Mouse (Mus musculus) cortical plate, adult 2 months (tissue): Measurements from ENCODE around the gene Cdh4. TPM values are rescaled to one million over a fixed set of nuclear protein-coding genes. Genes with fewer than 3 reads are reported as not detected.

Experiments
- H3K27ac ChIP-seq: fragments of 200-500 bp; 2 replicates; pipeline ENCODE4 v1.5.1; 2012; ENCODE audit warnings: low read length, control low read depth, inconsistent platforms; ENCODE audit not compliant: insufficient read depth
- H3K4me1 ChIP-seq: fragments of 200-500 bp; 2 replicates; pipeline ENCODE4 v1.6.1; 2011; ENCODE audit warnings: low read length; ENCODE audit not compliant: control insufficient read depth, insufficient read depth
- H3K4me3 ChIP-seq: fragments of 200-500 bp; 2 replicates; pipeline ENCODE4 v1.5.1; 2011; ENCODE audit warnings: mild to moderate bottlenecking, low read length, control low read depth; ENCODE audit not compliant: insufficient read depth
- CTCF ChIP-seq: fragments of 200-500 bp; IDR thresholded peaks from 2 replicates; pipeline ENCODE4 v1.5.1; 2011; ENCODE audit warnings: mild to moderate bottlenecking, control low read depth, low read length; ENCODE audit not compliant: insufficient read depth; ENCODE audit errors: extremely low read depth
- POLR2A ChIP-seq: fragments of 200-500 bp; IDR thresholded peaks from 2 replicates; pipeline ENCODE4 v1.6.1; 2011; ENCODE audit warnings: mild to moderate bottlenecking, low read length, control low read depth; ENCODE audit not compliant: insufficient read depth; ENCODE audit errors: extremely low read depth
- polyA plus RNA-seq: library from polyadenylated mRNA; depleted of rRNA; stranded (reverse); fragments of >200 nt; gene quantifications from 2 replicates; pipeline ENCODE4 v1.2.3, GENCODE M21; 2012

The Cdh4 gene
- polyA plus RNA-seq, 1 experiment, result 5.2 TPM

DNA sequence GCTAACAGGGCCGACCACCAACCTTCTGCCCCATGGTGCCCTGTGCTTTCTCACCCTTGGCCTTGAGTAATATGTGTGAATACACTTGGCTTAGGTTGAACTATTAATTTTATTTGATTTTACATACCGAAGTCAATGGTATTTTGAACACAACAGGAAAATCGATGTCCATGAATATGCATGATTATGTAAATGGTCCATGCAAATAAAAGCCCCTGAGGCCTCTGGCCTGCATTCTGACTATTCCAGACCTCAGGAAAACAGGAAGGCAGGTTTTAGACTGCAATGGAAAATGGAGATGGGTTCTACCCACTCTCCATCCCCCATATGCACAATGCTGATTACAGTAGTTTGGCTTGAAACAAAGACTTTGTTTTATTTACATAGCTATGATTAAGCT, 13.3 kb upstream of the Cdh4 start:
- 0 out of 2 replicates have a peak, but pooled peaks cover 2% of the 10 kb centered on the region for H3K4me1 ChIP-seq
- no peak overlapping the region for H3K27ac ChIP-seq
- TF ChIP-seq POLR2A, result no peak
- TF ChIP-seq CTCF, result no peak
- H3K4me3 ChIP-seq, result no peak overlapping the region

DNA sequence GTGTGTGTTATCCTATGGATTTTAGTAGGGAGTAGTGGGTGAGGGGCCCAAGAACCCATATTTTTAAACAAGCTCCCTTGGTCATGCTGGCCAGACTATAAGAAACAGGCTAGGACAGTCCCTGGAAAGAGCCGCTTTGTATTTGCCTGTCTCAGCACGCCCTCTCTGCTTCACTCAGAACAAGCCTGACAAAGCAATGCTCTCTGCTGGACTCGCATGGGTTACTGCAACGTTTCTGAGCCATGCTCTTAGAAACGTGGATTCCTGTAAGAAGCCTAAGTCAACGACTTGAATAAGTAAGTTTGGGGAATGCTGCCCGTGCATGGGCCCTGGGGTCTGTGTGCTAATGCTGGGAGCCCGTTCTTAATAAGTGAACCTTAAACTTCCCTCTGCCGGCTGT, 2.1 kb upstream of the Cdh4 start:
- H3K4me1 ChIP-seq, result no peaks in the 10 kb centered on the region; the same call in 1 of the 2 replicates
- no peak overlapping the region for H3K4me3 ChIP-seq
- no peak overlapping the region for H3K27ac ChIP-seq
- TF ChIP-seq CTCF (peak; percentile 48), POLR2A (no peak)

DNA sequence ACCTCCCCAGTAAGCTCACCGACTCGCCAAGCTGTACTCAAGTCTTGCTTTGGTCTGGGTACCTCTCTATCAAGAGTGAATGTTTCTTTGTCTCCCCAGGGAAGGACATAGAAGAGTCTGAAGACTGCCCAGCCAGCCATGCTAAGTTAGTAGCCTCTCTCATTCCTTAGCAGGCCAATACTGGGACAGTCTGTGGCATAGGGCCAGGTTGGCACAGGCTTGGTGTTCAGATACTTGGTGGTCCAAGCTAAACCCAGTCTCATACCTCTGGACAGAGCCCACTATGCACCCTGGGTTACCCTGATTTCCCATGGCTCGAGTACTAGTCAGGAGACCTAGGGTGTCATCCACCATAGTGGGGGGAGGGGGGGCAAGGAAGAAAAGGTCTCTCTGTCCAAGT, 1.1 kb upstream of the Cdh4 start:
- Histone ChIP-seq H3K4me1 (no peaks in the 10 kb centered on the region; the same call in 1 of the 2 replicates), H3K4me3 (no peak overlapping the region), H3K27ac (no peak overlapping the region)
- no peak for TF ChIP-seq CTCF

DNA sequence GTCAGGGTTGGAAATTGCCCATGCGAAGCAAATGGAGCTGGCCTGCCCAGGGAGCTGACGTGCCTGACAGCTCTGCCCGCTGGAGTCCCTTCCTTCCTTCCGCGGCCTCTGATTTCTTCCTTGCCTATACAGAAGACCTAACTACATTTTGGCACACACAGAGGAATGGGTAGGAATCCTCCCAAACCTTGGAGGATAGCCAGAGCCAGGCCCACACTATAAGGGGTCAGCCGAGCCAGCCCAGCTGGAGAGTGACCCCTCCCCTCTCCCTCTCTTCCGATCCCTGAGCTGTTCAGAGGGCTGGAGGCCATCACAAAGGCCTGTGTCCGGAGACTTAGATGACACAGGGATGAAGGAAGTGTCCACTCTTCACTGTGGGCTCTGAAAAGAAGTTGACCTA, 514 bp upstream of the Cdh4 start:
- Histone ChIP-seq H3K4me1 (no peaks in the 10 kb centered on the region; the same call in 1 of the 2 replicates), H3K27ac (no peak overlapping the region)

DNA sequence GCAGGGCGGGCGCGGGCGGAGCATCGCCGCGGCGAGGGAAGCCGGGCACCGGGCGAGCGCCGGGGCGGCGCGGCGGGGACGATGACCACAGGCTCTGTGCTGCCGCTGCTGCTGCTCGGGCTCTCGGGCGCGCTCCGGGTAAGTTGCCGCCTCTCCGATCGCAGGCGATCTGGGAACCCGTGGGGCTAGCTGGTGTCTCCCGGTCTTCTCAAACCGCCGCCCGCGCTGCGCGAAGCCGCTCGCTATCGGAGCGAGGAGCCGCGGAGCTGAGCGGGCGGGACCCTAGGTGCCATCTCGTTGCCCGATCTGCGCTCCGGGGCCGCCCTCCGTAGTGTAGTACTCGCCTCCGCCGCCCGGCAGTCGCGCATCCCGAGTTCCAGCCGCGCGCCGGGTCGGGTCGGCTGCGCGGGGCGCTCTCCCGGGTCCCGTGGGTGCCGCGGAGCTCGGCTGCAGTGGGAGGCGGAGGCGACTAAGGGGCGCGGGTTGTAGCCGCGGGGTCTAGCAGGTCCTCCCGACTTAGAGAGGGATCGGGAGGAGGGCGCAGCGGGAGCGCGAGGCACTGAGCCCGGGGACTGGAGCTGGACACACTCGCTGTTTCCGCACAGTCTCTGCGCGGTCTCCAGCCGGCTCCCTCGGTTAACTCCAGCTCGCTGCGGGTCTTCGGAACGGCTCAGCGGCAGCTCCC, 452 bp downstream of the Cdh4 start:
- Histone ChIP-seq H3K27ac (no peak overlapping the region), H3K4me3 (peak overlapping the region; percentile 56), H3K4me1 (no peaks in the 10 kb centered on the region; the same call in 1 of the 2 replicates)
- TF ChIP-seq POLR2A (no peak), CTCF (no peak)

More for the DNA sequence above, 514 bp upstream of the Cdh4 start:
- H3K4me3 ChIP-seq, result peak overlapping the region; percentile 56
- no peak for TF ChIP-seq CTCF
- no peak for TF ChIP-seq POLR2A

DNA sequence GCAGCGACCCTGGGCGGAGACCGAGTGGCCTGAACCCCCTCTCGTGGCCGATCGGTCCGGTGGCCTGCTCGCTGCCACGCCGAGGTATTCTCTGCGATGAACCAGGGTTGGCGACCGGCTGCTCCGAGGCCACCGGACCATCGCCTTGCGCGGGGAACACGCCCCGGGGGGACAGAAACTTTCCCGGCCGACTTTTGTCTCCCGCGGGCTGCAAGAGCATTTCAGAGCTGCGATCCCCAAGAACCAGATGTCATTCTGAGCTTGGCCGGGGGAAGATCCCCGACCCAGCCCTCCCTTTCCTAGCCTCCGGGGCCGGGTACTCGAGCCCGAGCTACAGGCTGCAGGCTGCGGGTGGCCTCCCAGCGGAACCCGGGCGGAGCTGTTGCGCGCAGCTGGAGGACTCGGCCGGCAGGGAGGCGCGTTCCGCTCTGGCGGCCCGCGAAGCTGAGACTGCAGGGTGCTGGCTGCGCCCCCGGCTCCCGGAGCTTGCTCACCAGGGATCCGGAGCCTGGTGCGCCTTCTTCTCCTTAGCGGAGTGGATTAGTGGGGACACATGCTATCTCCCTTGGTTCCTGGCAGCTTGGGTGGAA, 1.1 kb downstream of the Cdh4 start:
- H3K4me3 ChIP-seq, result peak overlapping the region; percentile 56
- H3K27ac ChIP-seq, result 0 out of 2 replicates have a peak overlapping the region, but pooled peaks have one; percentile 15
- no peaks in the 10 kb centered on the region; the same call in 1 of the 2 replicates for H3K4me1 ChIP-seq
- TF ChIP-seq CTCF (no peak), POLR2A (no peak)

DNA sequence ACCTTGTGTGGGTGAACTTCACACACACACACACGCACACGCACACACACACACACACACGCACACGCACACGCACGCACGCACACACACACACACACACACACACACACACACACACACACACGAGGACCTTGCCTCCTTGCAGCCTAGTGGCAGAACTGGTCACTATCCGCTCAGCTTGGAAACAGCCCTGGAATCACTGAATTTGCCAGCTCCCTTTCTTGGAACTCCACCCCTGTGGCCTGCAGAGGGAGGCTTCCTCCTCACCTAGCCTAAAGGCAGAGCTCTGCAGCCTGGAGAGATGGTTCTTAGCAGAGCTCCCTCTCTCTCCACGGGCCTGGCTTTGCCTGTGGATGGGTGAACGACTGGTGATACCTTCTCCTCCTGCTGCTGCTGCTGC, 1.7 kb downstream of the Cdh4 start:
- Histone ChIP-seq H3K4me1 (no peaks in the 10 kb centered on the region; the same call in 1 of the 2 replicates), H3K27ac (no peak overlapping the region), H3K4me3 (peak overlapping the region; percentile 56)
- TF ChIP-seq POLR2A (no peak), CTCF (no peak)

DNA sequence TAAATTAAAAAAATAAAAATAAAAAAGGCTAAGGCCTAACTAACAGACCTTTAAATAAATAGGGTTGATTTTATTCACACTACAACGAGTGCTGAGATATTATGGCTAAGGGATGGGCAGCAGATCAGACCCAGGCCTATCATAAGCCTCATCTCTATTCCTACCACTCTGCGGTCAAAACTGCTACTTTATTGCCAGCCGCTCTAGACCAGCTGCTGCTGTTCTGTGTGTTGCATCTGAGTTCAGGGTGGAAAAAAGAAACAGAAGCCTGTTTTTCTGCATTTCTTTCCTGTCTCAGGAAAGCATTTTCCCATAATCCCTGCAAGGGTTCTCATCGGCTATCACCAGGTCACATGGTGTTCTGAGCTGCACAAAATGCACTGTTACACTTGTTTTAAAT, 6.0 kb downstream of the Cdh4 start:
- H3K4me1 ChIP-seq, result no peaks in the 10 kb centered on the region; the same call in 1 of the 2 replicates
- H3K27ac ChIP-seq, result no peak overlapping the region
- TF ChIP-seq CTCF (no peak), POLR2A (no peak)
- no peak overlapping the region for H3K4me3 ChIP-seq

DNA sequence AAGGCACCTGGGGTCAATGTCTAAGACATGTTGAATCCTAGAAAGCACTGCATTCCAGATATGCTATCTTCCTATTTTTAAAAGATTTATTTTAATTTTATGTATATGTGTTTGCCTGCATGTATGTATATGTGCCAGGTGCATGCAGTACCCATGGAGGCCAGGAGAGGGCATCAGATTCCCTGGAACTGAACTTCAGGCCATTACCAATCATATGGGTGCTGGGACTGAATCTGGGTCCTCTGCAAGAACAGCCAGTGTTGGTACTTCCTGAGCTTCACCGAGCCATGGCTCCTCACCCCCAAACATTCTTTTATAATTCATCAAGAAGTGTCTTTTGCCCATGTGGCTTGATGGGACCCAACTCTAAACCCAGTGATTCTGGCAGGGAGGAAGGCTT, 6.8 kb downstream of the Cdh4 start:
- no peak for TF ChIP-seq POLR2A
- TF ChIP-seq CTCF, result 0 out of 2 replicates have a peak, but pooled peaks have one; percentile 9
- no peak overlapping the region for H3K27ac ChIP-seq

DNA sequence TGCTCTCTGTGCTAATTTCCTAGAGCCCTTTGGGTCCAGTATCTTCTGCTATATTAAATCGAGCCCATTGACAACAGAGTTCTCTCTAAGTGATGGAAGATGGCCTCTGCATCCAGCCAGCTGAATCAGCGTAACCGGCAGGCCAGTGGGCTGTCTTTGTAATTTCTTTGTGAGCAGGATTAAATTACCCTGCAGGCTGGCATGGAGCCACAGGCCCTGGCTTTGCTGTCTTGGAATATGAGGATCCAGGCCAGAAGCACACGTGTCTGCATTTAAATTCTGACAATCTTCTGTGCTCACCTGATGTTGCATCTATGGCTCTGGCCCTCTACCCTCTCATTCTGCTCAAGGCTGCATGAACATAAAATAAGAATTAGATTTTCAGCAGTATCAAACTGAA, 17.0 kb downstream of the Cdh4 start:
- H3K27ac ChIP-seq, result no peak overlapping the region
- H3K4me1 ChIP-seq, result peaks cover 3% of the 10 kb centered on the region; the same call in 1 of the 2 replicates
- TF ChIP-seq CTCF, result no peak
- no peak for TF ChIP-seq POLR2A
- H3K4me3 ChIP-seq, result no peak overlapping the region

More for the DNA sequence above, 6.8 kb downstream of the Cdh4 start:
- Histone ChIP-seq H3K4me3 (no peak overlapping the region), H3K4me1 (no peaks in the 10 kb centered on the region; the same call in 1 of the 2 replicates)
